Mouse (Mus musculus): ENCODE results near the gene Cwc22. TPM values are rescaled to one million over a fixed set of nuclear protein-coding genes. Genes with fewer than 3 reads are reported as not detected.
"Not testable (repeated sequence)": the region's sequence is repeated elsewhere in the genome, so short reads cannot be mapped to it uniquely, and the experiment has no call there.

The Cwc22 gene
- polyA plus RNA-seq, 1 experiment = 5.7 TPM

GRCm38 (mm10) chr2:77901269-77901668, 44.9 kb downstream of the Cwc22 start:
- 96% methylated on average over 5 of the region's 5 CpGs for WGBS
- TF ChIP-seq POLR2A (IDR thresholded peaks at IDR 0.05; ENCODE audit: low read depth, low read length) (no peak), CTCF (conservative IDR thresholded peaks at IDR 0.05; ENCODE audit: insufficient read depth, insufficient read length, low read depth, low read length) (no peak)

DNA sequence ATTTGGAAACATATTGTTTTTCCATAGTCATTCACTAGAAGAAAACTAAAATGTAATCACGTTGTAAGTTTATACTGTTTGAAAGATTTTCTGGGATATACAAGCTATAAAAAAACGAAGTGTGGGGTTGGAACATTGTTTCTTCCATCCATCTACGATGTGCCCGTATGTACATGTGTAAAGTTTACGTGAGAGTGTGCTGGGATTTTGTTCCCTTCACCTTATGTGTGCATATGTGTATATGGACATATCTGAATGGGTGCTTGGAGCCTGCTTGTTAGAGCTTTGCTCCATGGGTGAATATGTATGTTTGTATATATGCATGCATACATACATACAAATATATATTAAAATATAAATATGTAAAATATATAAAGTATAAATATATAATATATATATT, 45.4 kb downstream of the Cwc22 start:
- H3K36me3 ChIP-seq (ENCODE audit: control insufficient read depth, insufficient read depth, low read length) = peaks cover 3% of the 10 kb centered on the region; the same call in 1 of the 2 replicates
- 98% methylated on average over 5 of the region's 5 CpGs for WGBS
- TF ChIP-seq POLR2A (IDR thresholded peaks at IDR 0.05; ENCODE audit: low read depth, low read length) = no peak
- TF ChIP-seq CTCF (conservative IDR thresholded peaks at IDR 0.05; ENCODE audit: insufficient read depth, insufficient read length, low read depth, low read length) = no peak

More at GRCm38 (mm10) chr2:77901269-77901668, 44.9 kb downstream of the Cwc22 start:
- Histone ChIP-seq H3K4me1 (ENCODE audit: control insufficient read depth, insufficient read depth, low read length) (no peaks in the 10 kb centered on the region), H3K27me3 (replicated peaks; ENCODE audit: control insufficient read depth, insufficient read depth, low read length) (no peaks in the 10 kb centered on the region), H3K4me3 (ENCODE audit: insufficient read depth, low read depth, low read length) (no peak overlapping the region), H3K36me3 (ENCODE audit: control insufficient read depth, insufficient read depth, low read length) (peaks cover 3% of the 10 kb centered on the region; the same call in 1 of the 2 replicates), H3K27ac (ENCODE audit: insufficient read depth, low read depth, low read length) (no peak overlapping the region)
- no peak for DNase-seq

DNA sequence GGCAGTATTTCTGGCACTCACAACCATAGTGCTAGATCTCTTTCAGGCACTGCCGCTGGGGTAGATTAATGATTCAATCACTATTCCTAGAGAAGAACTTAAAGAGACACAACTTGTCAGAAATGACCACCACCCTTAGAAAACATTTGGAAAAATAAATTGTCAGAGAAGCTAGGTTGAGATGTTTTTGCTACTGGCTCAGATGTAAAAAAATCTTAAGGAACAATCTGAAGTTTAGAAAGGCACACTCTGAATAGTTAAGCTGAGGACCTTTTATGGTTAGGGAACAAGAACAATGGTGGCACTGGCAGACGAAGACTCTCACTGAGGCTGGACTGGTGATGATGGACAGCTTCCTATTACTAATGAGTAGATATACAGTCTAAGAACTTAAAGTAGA, 46.1 kb downstream of the Cwc22 start:
- peaks cover 3% of the 10 kb centered on the region; the same call in 1 of the 2 replicates for H3K36me3 ChIP-seq (ENCODE audit: control insufficient read depth, insufficient read depth, low read length)
- 91% methylated on average over 2 of the region's 2 CpGs for WGBS
- no peak overlapping the region for H3K4me3 ChIP-seq (ENCODE audit: insufficient read depth, low read depth, low read length)
- H3K27me3 ChIP-seq (replicated peaks; ENCODE audit: control insufficient read depth, insufficient read depth, low read length) = no peaks in the 10 kb centered on the region
- H3K27ac ChIP-seq (ENCODE audit: insufficient read depth, low read depth, low read length) = no peak overlapping the region
- TF ChIP-seq CTCF (conservative IDR thresholded peaks at IDR 0.05; ENCODE audit: insufficient read depth, insufficient read length, low read depth, low read length) (no peak), POLR2A (IDR thresholded peaks at IDR 0.05; ENCODE audit: low read depth, low read length) (no peak)
- H3K4me1 ChIP-seq (ENCODE audit: control insufficient read depth, insufficient read depth, low read length) = no peaks in the 10 kb centered on the region
- no peak for DNase-seq

More for the DNA sequence above, 45.4 kb downstream of the Cwc22 start:
- no peak for DNase-seq
- Histone ChIP-seq H3K4me3 (ENCODE audit: insufficient read depth, low read depth, low read length) (no peak overlapping the region), H3K27ac (ENCODE audit: insufficient read depth, low read depth, low read length) (no peak overlapping the region), H3K27me3 (replicated peaks; ENCODE audit: control insufficient read depth, insufficient read depth, low read length) (no peaks in the 10 kb centered on the region), H3K4me1 (ENCODE audit: control insufficient read depth, insufficient read depth, low read length) (no peaks in the 10 kb centered on the region)

DNA sequence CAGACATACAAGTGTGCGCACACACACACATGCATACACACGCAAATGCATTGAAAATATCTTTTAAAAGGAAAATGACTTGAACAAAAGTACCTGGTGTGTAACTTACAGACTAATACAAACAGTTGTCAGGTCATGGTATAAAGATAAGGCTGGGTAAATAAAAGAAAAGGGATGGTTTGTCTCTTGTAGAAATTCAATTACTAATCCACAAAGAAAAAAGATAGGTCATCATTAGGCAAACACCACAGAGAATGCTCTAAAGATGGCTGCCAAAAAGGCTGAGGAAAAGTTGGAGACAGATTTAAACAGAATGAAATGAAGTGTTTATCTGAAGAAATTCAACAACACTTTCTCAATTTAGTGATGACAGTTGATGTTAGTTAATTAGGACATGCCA, 47.7 kb downstream of the Cwc22 start:
- DNase-seq = no peak
- TF ChIP-seq POLR2A (IDR thresholded peaks at IDR 0.05; ENCODE audit: low read depth, low read length) (no peak), CTCF (conservative IDR thresholded peaks at IDR 0.05; ENCODE audit: insufficient read depth, insufficient read length, low read depth, low read length) (no peak)
- H3K27ac ChIP-seq (ENCODE audit: insufficient read depth, low read depth, low read length) = no peak overlapping the region
- H3K36me3 ChIP-seq (ENCODE audit: control insufficient read depth, insufficient read depth, low read length) = peaks cover 2% of the 10 kb centered on the region; the same call in 1 of the 2 replicates
- no peaks in the 10 kb centered on the region for H3K27me3 ChIP-seq (replicated peaks; ENCODE audit: control insufficient read depth, insufficient read depth, low read length)
- no peak overlapping the region for H3K4me3 ChIP-seq (ENCODE audit: insufficient read depth, low read depth, low read length)
- no peaks in the 10 kb centered on the region for H3K4me1 ChIP-seq (ENCODE audit: control insufficient read depth, insufficient read depth, low read length)
- 95% methylated on average over 2 of the region's 2 CpGs for WGBS

DNA sequence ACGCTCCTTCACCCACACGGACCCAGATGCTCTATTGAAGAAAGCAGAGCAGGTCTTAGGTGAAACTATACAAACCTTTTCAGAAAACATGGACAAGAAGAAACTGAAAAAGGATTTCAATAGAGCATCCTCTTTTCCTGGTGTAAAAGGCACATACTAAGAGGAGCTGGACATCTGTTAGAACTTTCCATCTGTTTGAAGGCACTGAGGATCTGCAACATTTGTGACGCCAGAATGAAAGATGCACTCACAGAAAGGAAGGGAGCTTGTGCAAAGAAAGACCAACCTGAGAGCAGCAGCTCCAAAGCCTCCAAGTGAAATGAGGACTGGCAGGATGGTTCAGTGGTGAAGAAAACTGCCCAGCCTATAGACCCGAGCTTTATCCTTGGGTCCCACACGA, 48.2 kb downstream of the Cwc22 start:
- Histone ChIP-seq H3K27ac (ENCODE audit: insufficient read depth, low read depth, low read length) (no peak overlapping the region), H3K27me3 (replicated peaks; ENCODE audit: control insufficient read depth, insufficient read depth, low read length) (no peaks in the 10 kb centered on the region), H3K4me1 (ENCODE audit: control insufficient read depth, insufficient read depth, low read length) (no peaks in the 10 kb centered on the region), H3K4me3 (ENCODE audit: insufficient read depth, low read depth, low read length) (no peak overlapping the region), H3K36me3 (ENCODE audit: control insufficient read depth, insufficient read depth, low read length) (peaks cover 2% of the 10 kb centered on the region)
- no peak for DNase-seq
- TF ChIP-seq CTCF (conservative IDR thresholded peaks at IDR 0.05; ENCODE audit: insufficient read depth, insufficient read length, low read depth, low read length) (no peak), POLR2A (IDR thresholded peaks at IDR 0.05; ENCODE audit: low read depth, low read length) (no peak)
- WGBS = 95% methylated on average over 5 of the region's 5 CpGs

GRCm38 (mm10) chr2:77897558-77897899, 48.6 kb downstream of the Cwc22 start:
- WGBS = 93% methylated on average over 3 of the region's 3 CpGs
- H3K4me1 ChIP-seq (ENCODE audit: control insufficient read depth, insufficient read depth, low read length) = no peaks in the 10 kb centered on the region
- H3K36me3 ChIP-seq (ENCODE audit: control insufficient read depth, insufficient read depth, low read length) = peaks cover 6% of the 10 kb centered on the region
- no peak overlapping the region for H3K4me3 ChIP-seq (ENCODE audit: insufficient read depth, low read depth, low read length)
- DNase-seq = no peak
- H3K27me3 ChIP-seq (replicated peaks; ENCODE audit: control insufficient read depth, insufficient read depth, low read length) = no peaks in the 10 kb centered on the region
- TF ChIP-seq CTCF (conservative IDR thresholded peaks at IDR 0.05; ENCODE audit: insufficient read depth, insufficient read length, low read depth, low read length) (no peak), POLR2A (IDR thresholded peaks at IDR 0.05; ENCODE audit: low read depth, low read length) (no peak)
- no peak overlapping the region for H3K27ac ChIP-seq (ENCODE audit: insufficient read depth, low read depth, low read length)

DNA sequence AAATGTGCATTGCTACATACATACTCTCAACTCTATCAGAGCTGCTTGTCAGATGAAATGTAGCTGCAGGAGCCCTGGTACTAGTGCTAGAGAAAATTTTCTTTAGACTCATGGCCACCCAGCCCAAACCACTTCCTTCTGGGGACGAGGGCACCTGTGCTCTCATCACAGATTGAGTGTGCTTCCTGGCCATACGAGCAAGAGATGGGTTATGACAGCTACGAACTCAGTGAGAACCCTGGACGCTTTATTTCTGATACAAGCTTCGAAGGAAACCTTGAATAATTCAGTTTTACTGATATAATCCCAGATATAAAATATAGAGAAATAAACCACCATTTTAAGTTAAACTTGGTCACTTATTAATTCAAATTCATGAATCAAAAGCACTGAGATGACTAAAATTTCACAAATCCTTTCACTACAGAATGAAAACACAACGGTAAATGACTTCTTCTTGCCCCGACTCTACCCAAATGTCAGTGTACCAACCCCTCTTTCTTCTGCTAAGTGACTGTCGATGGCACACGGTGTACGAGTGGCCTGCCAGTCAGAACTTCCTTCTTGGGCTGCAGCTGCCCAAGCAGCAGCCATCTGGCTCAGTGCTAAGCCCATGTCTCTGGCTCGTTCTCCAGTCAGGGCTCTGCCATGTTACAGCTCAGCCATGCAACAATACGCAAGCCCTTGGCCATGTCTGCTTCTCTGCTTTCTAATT, 49.2 kb downstream of the Cwc22 start:
- no peak overlapping the region for H3K27ac ChIP-seq (ENCODE audit: insufficient read depth, low read depth, low read length)
- no peak for DNase-seq
- no peaks in the 10 kb centered on the region for H3K4me1 ChIP-seq (ENCODE audit: control insufficient read depth, insufficient read depth, low read length)
- 93% methylated on average over 12 of the region's 12 CpGs for WGBS
- H3K27me3 ChIP-seq (replicated peaks; ENCODE audit: control insufficient read depth, insufficient read depth, low read length) = no peaks in the 10 kb centered on the region
- no peak overlapping the region for H3K4me3 ChIP-seq (ENCODE audit: insufficient read depth, low read depth, low read length)
- peaks cover 7% of the 10 kb centered on the region for H3K36me3 ChIP-seq (ENCODE audit: control insufficient read depth, insufficient read depth, low read length)
- TF ChIP-seq POLR2A (IDR thresholded peaks at IDR 0.05; ENCODE audit: low read depth, low read length) (no peak), CTCF (conservative IDR thresholded peaks at IDR 0.05; ENCODE audit: insufficient read depth, insufficient read length, low read depth, low read length) (no peak)

GRCm38 (mm10) chr2:77895906-77896570, 50.1 kb downstream of the Cwc22 start:
- H3K4me1 ChIP-seq (ENCODE audit: control insufficient read depth, insufficient read depth, low read length); H3K36me3 ChIP-seq (ENCODE audit: control insufficient read depth, insufficient read depth, low read length); DNase-seq; H3K4me3 ChIP-seq (ENCODE audit: insufficient read depth, low read depth, low read length); H3K27ac ChIP-seq (ENCODE audit: insufficient read depth, low read depth, low read length); H3K27me3 ChIP-seq (replicated peaks; ENCODE audit: control insufficient read depth, insufficient read depth, low read length): not testable (repeated sequence)
- WGBS = 94% methylated on average over 16 of the region's 16 CpGs
